Mouse (Mus musculus) midbrain, embryonic 14.5 days (tissue): ENCODE results near the gene Cadps2. TPM values are rescaled to one million over a fixed set of nuclear protein-coding genes. Genes with fewer than 3 reads are reported as not detected.
A peak's percentile ranks its signal among the peaks of the same experiment; 100 is the strongest.

Experiments used
- ATAC-seq: fragments of 200-750 bp; cut with Nextera tagmentation; 2 replicates; pipeline ENCODE4 v1.8.0; 2017; ENCODE audit warnings: moderate number of reproducible peaks, moderate library complexity; ENCODE audit not compliant: low FRiP score, low TSS enrichment
- DNase-seq: peaks from one replicate; pipeline ENCODE4 v3.0.0-alpha.2; 2015
- H3K27ac ChIP-seq: fragments of 300-500 bp; sonication (generic); replicated peaks from 2 replicates; pipeline ENCODE4 v1.5.1; 2014; ENCODE audit warnings: mild to moderate bottlenecking, low read depth, low read length, moderate library complexity
- H3K27me3 ChIP-seq: fragments of 300-500 bp; sonication (generic); 2 replicates; pipeline ENCODE4 v1.6.1; 2014; ENCODE audit warnings: low read length, control low read depth, mixed read lengths; ENCODE audit not compliant: control insufficient read depth, insufficient read depth
- H3K36me3 ChIP-seq: fragments of 300-500 bp; sonication (generic); 2 replicates; pipeline ENCODE4 v1.6.1; 2014; ENCODE audit warnings: low read length, control low read depth; ENCODE audit not compliant: control insufficient read depth, insufficient read depth
- H3K4me1 ChIP-seq: fragments of 300-500 bp; sonication (generic); 2 replicates; pipeline ENCODE4 v1.6.1; 2014; ENCODE audit warnings: mild to moderate bottlenecking, antibody characterized with exemption, low read length, control low read depth; ENCODE audit not compliant: control insufficient read depth, insufficient read depth
- H3K4me2 ChIP-seq: fragments of 300-500 bp; sonication (generic); 2 replicates; pipeline ENCODE4 v1.6.1; 2014; ENCODE audit warnings: mild to moderate bottlenecking, low read length, moderate library complexity
- H3K4me3 ChIP-seq: fragments of 300-500 bp; sonication (generic); replicated peaks from 2 replicates; pipeline ENCODE4 v1.5.1; 2014; ENCODE audit warnings: low read depth, low read length
- H3K9ac ChIP-seq: fragments of 300-500 bp; sonication (generic); replicated peaks from 2 replicates; pipeline ENCODE4 v1.6.1; 2014; ENCODE audit warnings: mild to moderate bottlenecking, low read length, moderate library complexity
- H3K9me3 ChIP-seq: fragments of 300-500 bp; sonication (generic); 2 replicates; pipeline ENCODE4 v1.6.1; 2016; ENCODE audit warnings: low read length, control low read depth, mixed read lengths; ENCODE audit not compliant: control insufficient read depth
- WGBS: fragments of 180-500 bp; shearing (Covaris S2); extraction: QIAGEN DNeasy Blood & Tissue Kit; methylation state at CpG from one replicate; pipeline ENCODE4 v1.1.7; 2014; 5-methylcytosine and 5-hydroxymethylcytosine counted together
- polyA plus RNA-seq: library from polyadenylated mRNA; unstranded; fragments of >200 nt; fragmentation: Nextera tagmentation; extraction: Ambion mirVana; gene quantifications from 2 replicates; pipeline ENCODE4 v1.2.1, GENCODE M21; 2014

Cadps2 gene
- polyA plus RNA-seq, 1 experiment from 2014 or later: 9.5 TPM

- no peaks in the 10 kb centered on the region for H3K9me3 ChIP-seq
- H3K4me2 ChIP-seq: no peak overlapping the region
- H3K9ac ChIP-seq: no peak overlapping the region
- H3K27me3 ChIP-seq: no peaks in the 10 kb centered on the region
- 16% methylated on average over 4 of the region's 4 CpGs for WGBS
- peak; percentile 19 for DNase-seq
- ATAC-seq: no peak
- H3K27ac ChIP-seq: no peak overlapping the region
- H3K4me1 ChIP-seq: no peaks in the 10 kb centered on the region
- no peaks in the 10 kb centered on the region for H3K36me3 ChIP-seq
- H3K4me3 ChIP-seq: no peak overlapping the region
Measured at GRCm38 (mm10) chr6:23572401-23572800, 266.8 kb downstream of the Cadps2 start.

GRCm38 (mm10) chr6:23569686-23570085 lies 269.5 kb downstream of the Cadps2 start:
- ATAC-seq (no peak), DNase-seq (no peak)
- H3K9me3 ChIP-seq: no peaks in the 10 kb centered on the region
- WGBS: 91% methylated on average over 4 of the region's 4 CpGs
- H3K36me3 ChIP-seq: no peaks in the 10 kb centered on the region
- H3K4me2 ChIP-seq: no peak overlapping the region
- H3K27ac ChIP-seq: no peak overlapping the region
- no peak overlapping the region for H3K4me3 ChIP-seq
- H3K4me1 ChIP-seq: no peaks in the 10 kb centered on the region
- no peaks in the 10 kb centered on the region for H3K27me3 ChIP-seq
- H3K9ac ChIP-seq: no peak overlapping the region

GRCm38 (mm10) chr6:23568688-23569087 lies 270.5 kb downstream of the Cadps2 start:
- ATAC-seq (no peak), DNase-seq (no peak)
- WGBS: 64% methylated on average over 1 of the region's 1 CpGs
- no peak overlapping the region for H3K4me3 ChIP-seq
- H3K9me3 ChIP-seq: no peaks in the 10 kb centered on the region
- no peaks in the 10 kb centered on the region for H3K4me1 ChIP-seq
- H3K4me2 ChIP-seq: no peak overlapping the region
- H3K36me3 ChIP-seq: no peaks in the 10 kb centered on the region
- H3K27me3 ChIP-seq: no peaks in the 10 kb centered on the region
- H3K27ac ChIP-seq: no peak overlapping the region
- no peak overlapping the region for H3K9ac ChIP-seq

- 94% methylated on average over 1 of the region's 1 CpGs for WGBS
- H3K36me3 ChIP-seq: no peaks in the 10 kb centered on the region
- ATAC-seq: no peak
- no peak overlapping the region for H3K9ac ChIP-seq
- H3K27me3 ChIP-seq: no peaks in the 10 kb centered on the region
- no peak for DNase-seq
- H3K4me1 ChIP-seq: no peaks in the 10 kb centered on the region
- H3K27ac ChIP-seq: no peak overlapping the region
- H3K4me2 ChIP-seq: no peak overlapping the region
- H3K9me3 ChIP-seq: no peaks in the 10 kb centered on the region
- no peak overlapping the region for H3K4me3 ChIP-seq
Measured at GRCm38 (mm10) chr6:23567651-23568050, 271.6 kb downstream of the Cadps2 start.

- no peak overlapping the region for H3K27ac ChIP-seq
- no peak overlapping the region for H3K4me2 ChIP-seq
- WGBS: 48% methylated on average over 1 of the region's 1 CpGs
- DNase-seq (no peak), ATAC-seq (no peak)
- H3K36me3 ChIP-seq: no peaks in the 10 kb centered on the region
- H3K4me1 ChIP-seq: no peaks in the 10 kb centered on the region
- H3K27me3 ChIP-seq: no peaks in the 10 kb centered on the region
- no peak overlapping the region for H3K9ac ChIP-seq
- no peaks in the 10 kb centered on the region for H3K9me3 ChIP-seq
- no peak overlapping the region for H3K4me3 ChIP-seq
Measured at GRCm38 (mm10) chr6:23549874-23550273, 289.3 kb downstream of the Cadps2 start.

- Histone ChIP-seq H3K9me3 (no peaks in the 10 kb centered on the region), H3K27me3 (no peaks in the 10 kb centered on the region), H3K27ac (no peak overlapping the region), H3K36me3 (no peaks in the 10 kb centered on the region), H3K4me2 (no peak overlapping the region), H3K4me3 (no peak overlapping the region), H3K9ac (no peak overlapping the region), H3K4me1 (no peaks in the 10 kb centered on the region)
- WGBS: 94% methylated on average over 2 of the region's 2 CpGs
- no peak for ATAC-seq
- no peak for DNase-seq
Measured at GRCm38 (mm10) chr6:23523710-23524109, 315.5 kb downstream of the Cadps2 start.

- no peaks in the 10 kb centered on the region for H3K36me3 ChIP-seq
- H3K4me2 ChIP-seq: no peak overlapping the region
- ATAC-seq (no peak), DNase-seq (no peak)
- H3K9me3 ChIP-seq: no peaks in the 10 kb centered on the region
- WGBS: 91% methylated on average over 5 of the region's 5 CpGs
- H3K4me3 ChIP-seq: no peak overlapping the region
- no peaks in the 10 kb centered on the region for H3K27me3 ChIP-seq
- H3K9ac ChIP-seq: no peak overlapping the region
- H3K4me1 ChIP-seq: no peaks in the 10 kb centered on the region
- H3K27ac ChIP-seq: no peak overlapping the region
Measured at GRCm38 (mm10) chr6:23522556-23522955, 316.7 kb downstream of the Cadps2 start.

GRCm38 (mm10) chr6:23498611-23499010 lies 340.6 kb downstream of the Cadps2 start:
- DNase-seq (no peak), ATAC-seq (no peak)
- WGBS: 57% methylated on average over 5 of the region's 5 CpGs

GRCm38 (mm10) chr6:23491804-23492203 lies 347.4 kb downstream of the Cadps2 start:
- peak; percentile 84 for DNase-seq
- Histone ChIP-seq H3K9me3 (no peaks in the 10 kb centered on the region), H3K9ac (no peak overlapping the region), H3K4me1 (no peaks in the 10 kb centered on the region), H3K4me3 (no peak overlapping the region), H3K27ac (no peak overlapping the region), H3K4me2 (no peak overlapping the region), H3K27me3 (no peaks in the 10 kb centered on the region), H3K36me3 (no peaks in the 10 kb centered on the region)
- peak; percentile 86 for ATAC-seq
- 37% methylated on average over 7 of the region's 7 CpGs for WGBS

More at GRCm38 (mm10) chr6:23498611-23499010, 340.6 kb downstream of the Cadps2 start:
- Histone ChIP-seq H3K9ac (no peak overlapping the region), H3K4me3 (no peak overlapping the region), H3K36me3 (no peaks in the 10 kb centered on the region), H3K4me2 (no peak overlapping the region), H3K4me1 (no peaks in the 10 kb centered on the region), H3K27ac (no peak overlapping the region), H3K9me3 (no peaks in the 10 kb centered on the region), H3K27me3 (no peaks in the 10 kb centered on the region)
